Mouse (Mus musculus): ENCODE data around the gene Nxf1. TPM values are rescaled to one million over a fixed set of nuclear protein-coding genes. Genes with fewer than 3 reads are reported as not detected.

Gene Nxf1
- polyA plus RNA-seq, 1 experiment: 142 TPM

GRCm38 (mm10) chr19:8786008-8786781, 29.3 kb downstream of the Nxf1 start, which contains the start of gene Taf6l:
Taf6l (minus strand) TSS chr19:8786417.
- peak within 1 kb of the TSS; percentile 43; the same call in 1 of the 2 replicates for H3K27ac ChIP-seq (ENCODE audit: insufficient read depth, low read depth, low read length)
- peak within 1 kb of the TSS; percentile 80 for H3K4me3 ChIP-seq (ENCODE audit: insufficient read depth, low read length)
- H3K4me1 ChIP-seq (ENCODE audit: control insufficient read depth, insufficient read depth, low read length): peaks cover 5% of the 10 kb centered on the region
- no peak for TF ChIP-seq CTCF (IDR thresholded peaks at IDR 0.05; ENCODE audit: low read depth, low read length)
- no peak for TF ChIP-seq POLR2A (IDR thresholded peaks at IDR 0.05; ENCODE audit: borderline replicate concordance, low read depth, low read length)

DNA sequence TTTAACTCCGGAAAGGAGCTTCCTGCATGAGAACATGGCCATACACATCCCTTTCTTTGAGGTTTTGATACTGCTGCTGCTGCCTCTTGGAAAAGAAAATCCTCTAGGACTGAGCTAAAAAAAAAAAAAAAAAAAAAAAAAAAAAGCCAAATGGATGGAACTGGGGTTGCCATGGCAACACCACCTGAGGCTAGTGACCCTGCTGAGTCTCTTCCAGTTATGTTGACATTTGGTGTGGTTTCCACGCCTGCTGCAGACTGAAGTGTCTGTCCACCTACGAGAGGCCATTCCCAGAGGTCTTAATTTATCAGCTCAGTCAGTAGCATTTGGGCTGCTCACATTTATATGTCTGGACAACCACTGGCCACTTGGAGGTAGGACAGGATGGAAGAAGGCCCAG, 31.6 kb downstream of the Nxf1 start:
- no peak overlapping the region for H3K27ac ChIP-seq (ENCODE audit: insufficient read depth, low read depth, low read length)
- TF ChIP-seq CTCF (IDR thresholded peaks at IDR 0.05; ENCODE audit: low read depth, low read length) (no peak), POLR2A (IDR thresholded peaks at IDR 0.05; ENCODE audit: borderline replicate concordance, low read depth, low read length) (no peak)
- no peak overlapping the region for H3K4me3 ChIP-seq (ENCODE audit: insufficient read depth, low read length)
- peaks cover 5% of the 10 kb centered on the region for H3K4me1 ChIP-seq (ENCODE audit: control insufficient read depth, insufficient read depth, low read length)

DNA sequence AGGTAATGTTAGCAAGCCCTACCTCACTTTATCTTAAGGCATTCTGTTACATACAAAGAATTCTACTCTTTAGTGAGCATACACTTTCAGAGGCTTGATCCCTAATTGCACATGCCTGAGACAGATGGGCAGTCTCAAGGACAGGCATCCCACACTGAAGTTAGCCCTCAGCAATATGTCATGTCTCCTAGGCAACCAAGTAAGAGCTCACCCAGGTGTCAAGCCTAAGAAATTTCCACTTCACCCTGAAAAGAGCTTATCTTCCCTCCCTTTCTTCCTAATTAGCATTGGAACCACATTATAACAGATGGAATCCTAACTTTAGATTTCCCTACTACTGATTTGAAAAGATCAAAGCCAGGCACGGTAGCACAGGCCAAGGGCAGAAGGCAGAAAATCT, 32.3 kb downstream of the Nxf1 start:
- Histone ChIP-seq H3K27ac (ENCODE audit: insufficient read depth, low read depth, low read length) (no peak overlapping the region), H3K4me3 (ENCODE audit: insufficient read depth, low read length) (no peak overlapping the region), H3K4me1 (ENCODE audit: control insufficient read depth, insufficient read depth, low read length) (peaks cover 5% of the 10 kb centered on the region)
- TF ChIP-seq CTCF (IDR thresholded peaks at IDR 0.05; ENCODE audit: low read depth, low read length) (no peak), POLR2A (IDR thresholded peaks at IDR 0.05; ENCODE audit: borderline replicate concordance, low read depth, low read length) (no peak)

DNA sequence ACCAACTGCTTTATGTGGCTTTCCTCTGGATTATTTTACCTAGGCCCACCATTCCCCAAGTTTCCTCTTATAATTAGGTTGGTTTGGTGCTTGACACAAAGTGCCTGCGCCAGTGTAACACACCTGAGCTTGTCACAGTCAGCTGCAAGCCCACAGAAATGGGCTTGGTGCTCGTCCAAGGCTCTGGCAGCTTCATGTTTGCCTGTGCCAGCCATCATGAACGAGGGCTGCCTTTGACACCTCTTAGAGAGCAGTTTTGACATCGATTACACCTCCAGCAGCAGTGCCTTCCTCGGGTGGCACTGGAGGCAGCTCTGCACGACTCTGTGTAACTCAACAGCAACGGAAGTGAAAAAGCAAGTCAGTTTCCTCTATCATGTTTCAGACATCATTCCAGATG, 33.3 kb downstream of the Nxf1 start:
- Histone ChIP-seq H3K4me1 (ENCODE audit: control insufficient read depth, insufficient read depth, low read length) (peaks cover 3% of the 10 kb centered on the region), H3K4me3 (ENCODE audit: insufficient read depth, low read length) (no peak overlapping the region), H3K27ac (ENCODE audit: insufficient read depth, low read depth, low read length) (no peak overlapping the region)
- TF ChIP-seq CTCF (IDR thresholded peaks at IDR 0.05; ENCODE audit: low read depth, low read length) (no peak), POLR2A (IDR thresholded peaks at IDR 0.05; ENCODE audit: borderline replicate concordance, low read depth, low read length) (no peak)

DNA sequence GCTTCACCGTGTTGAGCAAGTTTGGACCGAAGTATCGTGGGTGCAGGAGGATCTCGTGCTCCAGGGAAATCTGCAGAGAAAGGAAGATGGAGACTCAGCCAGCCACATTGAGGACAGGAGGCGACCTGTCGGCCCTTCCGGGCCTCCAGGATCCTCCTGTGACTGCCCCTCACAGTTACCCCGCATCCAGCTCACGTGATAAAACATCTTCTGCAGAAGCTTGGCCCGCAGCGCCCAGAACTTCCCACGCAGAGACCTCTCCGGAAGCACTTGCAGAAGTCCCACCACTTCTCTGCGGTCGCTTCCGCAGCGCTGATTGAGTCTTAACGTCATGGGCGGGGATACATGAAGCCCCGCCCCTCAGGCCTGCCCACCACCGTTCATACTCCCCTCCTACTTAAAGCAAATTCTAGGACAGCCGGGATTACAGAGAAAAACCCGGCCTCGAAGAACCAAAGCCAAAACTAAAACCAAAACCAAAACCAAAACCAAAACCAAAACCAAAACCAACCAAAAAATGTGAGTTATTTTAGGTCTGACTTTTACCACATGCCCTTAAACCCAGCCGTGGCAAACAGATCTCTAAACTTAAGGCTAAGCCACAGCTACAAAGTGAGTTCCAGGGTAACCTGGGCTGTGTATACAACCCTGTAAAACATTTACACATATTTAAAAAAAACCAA, 41.5 kb downstream of the Nxf1 start, which contains the start of gene Polr2g:
TSS of gene Polr2g (minus strand) at position 314 of the 683 bp plus-strand sequence.
- H3K27ac ChIP-seq (ENCODE audit: insufficient read depth, low read depth, low read length): peak within 1 kb of the TSS; percentile 63
- TF ChIP-seq POLR2A (IDR thresholded peaks at IDR 0.05; ENCODE audit: borderline replicate concordance, low read depth, low read length): peak; percentile 35; the same call in 1 of the 2 replicates
- TF ChIP-seq CTCF (IDR thresholded peaks at IDR 0.05; ENCODE audit: low read depth, low read length): no peak
- peaks cover 16% of the 10 kb centered on the region for H3K4me1 ChIP-seq (ENCODE audit: control insufficient read depth, insufficient read depth, low read length)
- H3K4me3 ChIP-seq (ENCODE audit: insufficient read depth, low read length): peak within 1 kb of the TSS; percentile 90

GRCm38 (mm10) chr19:8798947-8799315, 42.1 kb downstream of the Nxf1 start:
- H3K27ac ChIP-seq (ENCODE audit: insufficient read depth, low read depth, low read length): peak overlapping the region; percentile 11; the same call in 1 of the 2 replicates
- H3K4me3 ChIP-seq (ENCODE audit: insufficient read depth, low read length): peak overlapping the region; percentile 90; the same call in 1 of the 2 replicates
- peaks cover 21% of the 10 kb centered on the region for H3K4me1 ChIP-seq (ENCODE audit: control insufficient read depth, insufficient read depth, low read length)
- TF ChIP-seq POLR2A (IDR thresholded peaks at IDR 0.05; ENCODE audit: borderline replicate concordance, low read depth, low read length) (no peak), CTCF (IDR thresholded peaks at IDR 0.05; ENCODE audit: low read depth, low read length) (no peak)

DNA sequence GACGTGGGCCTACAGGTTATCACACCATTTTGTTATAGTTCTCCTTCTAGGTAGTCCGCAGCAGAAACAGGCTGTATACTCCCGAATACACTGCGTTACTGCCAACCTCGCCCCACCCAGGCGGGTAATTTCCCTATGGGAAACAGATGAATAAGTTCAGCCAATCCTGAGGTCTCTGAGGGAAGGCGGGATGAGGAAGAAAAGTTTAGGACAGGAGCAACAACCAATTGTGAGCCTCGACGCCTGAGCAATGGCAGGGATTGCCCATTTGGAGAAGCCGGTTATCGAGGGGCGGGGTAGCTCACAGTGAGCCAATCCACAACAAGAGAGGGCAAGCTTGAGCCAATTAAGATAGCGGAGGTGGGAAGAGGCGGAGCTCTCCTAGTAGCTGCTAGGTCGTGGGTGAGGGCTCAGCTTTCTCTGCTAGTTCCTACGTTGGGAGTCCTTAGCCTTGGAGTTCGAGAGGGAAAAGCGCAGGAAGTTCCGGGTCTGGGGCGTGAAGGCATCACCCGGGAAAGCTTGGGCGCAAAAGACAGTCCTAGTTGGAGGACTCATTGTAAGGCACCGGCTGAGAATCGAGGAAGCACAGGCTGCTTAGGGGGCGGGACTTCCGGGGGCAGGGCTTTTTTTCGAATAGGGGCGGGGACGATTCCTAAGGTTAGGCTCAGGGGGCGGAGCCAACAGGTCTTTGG, 45.4 kb downstream of the Nxf1 start, which contains the start of gene Zbtb3:
TSS of gene Zbtb3 (plus strand) at position 426 of the 692 bp plus-strand sequence.
- Histone ChIP-seq H3K4me3 (ENCODE audit: insufficient read depth, low read length) (peak within 1 kb of the TSS; percentile 69), H3K27ac (ENCODE audit: insufficient read depth, low read depth, low read length) (peak within 1 kb of the TSS; percentile 59), H3K4me1 (ENCODE audit: control insufficient read depth, insufficient read depth, low read length) (peaks cover 27% of the 10 kb centered on the region)
- TF ChIP-seq CTCF (IDR thresholded peaks at IDR 0.05; ENCODE audit: low read depth, low read length) (no peak), POLR2A (IDR thresholded peaks at IDR 0.05; ENCODE audit: borderline replicate concordance, low read depth, low read length) (0 out of 2 replicates have a peak, but pooled peaks have one; percentile 32)

DNA sequence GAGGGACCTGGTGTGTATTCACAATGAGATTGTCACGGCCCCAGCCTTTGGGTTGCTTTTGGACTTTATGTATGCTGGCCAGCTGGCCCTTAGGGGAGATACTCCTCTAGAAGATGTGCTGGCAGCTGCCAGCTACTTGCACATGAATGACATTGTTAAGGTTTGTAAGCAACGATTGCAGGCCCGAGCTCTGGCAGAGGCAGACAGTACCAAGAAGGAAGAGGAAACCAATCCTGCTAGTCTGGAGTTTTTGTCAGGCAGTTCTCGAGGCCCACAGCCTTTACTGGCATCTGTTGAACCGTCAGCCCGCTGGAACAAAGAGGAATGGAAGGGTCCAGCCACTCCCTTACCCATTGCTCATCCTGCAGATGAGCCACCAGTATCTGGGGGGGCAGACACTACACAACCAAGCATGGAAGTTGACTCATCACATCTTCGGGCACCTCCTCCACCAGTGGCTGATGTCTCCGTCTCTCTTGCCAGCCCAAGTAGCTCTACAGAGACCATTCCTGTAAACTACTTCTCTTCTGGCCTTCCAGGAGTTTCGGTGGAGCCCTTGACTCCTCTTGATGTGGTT, 46.4 kb downstream of the Nxf1 start:
- peaks cover 27% of the 10 kb centered on the region for H3K4me1 ChIP-seq (ENCODE audit: control insufficient read depth, insufficient read depth, low read length)
- peak overlapping the region; percentile 69; the same call in 1 of the 2 replicates for H3K4me3 ChIP-seq (ENCODE audit: insufficient read depth, low read length)
- peak overlapping the region; percentile 14; the same call in 1 of the 2 replicates for H3K27ac ChIP-seq (ENCODE audit: insufficient read depth, low read depth, low read length)
- TF ChIP-seq POLR2A (IDR thresholded peaks at IDR 0.05; ENCODE audit: borderline replicate concordance, low read depth, low read length) (no peak), CTCF (IDR thresholded peaks at IDR 0.05; ENCODE audit: low read depth, low read length) (no peak)

All from bone marrow macrophage, adult 2 months (primary cell).